Mouse (Mus musculus): ENCODE results near the gene Rbm47. TPM values are rescaled to one million over a fixed set of nuclear protein-coding genes. Genes with fewer than 3 reads are reported as not detected.
"Not testable (repeated sequence)": the region's sequence is repeated elsewhere in the genome, so short reads cannot be mapped to it uniquely, and the experiment has no call there.

Rbm47 gene
- total RNA-seq, 1 experiment from 2014 or later: 2.7 TPM

- no peak for ATAC-seq (replicated peaks; ENCODE audit: low read depth, poor library complexity, severe bottlenecking)
Measured at GRCm38 (mm10) chr5:65997813-65998212, 175.1 kb downstream of the Rbm47 start.

GRCm38 (mm10) chr5:65994643-65995042 is 178.3 kb downstream of the Rbm47 start:
- ATAC-seq (replicated peaks; ENCODE audit: low read depth, poor library complexity, severe bottlenecking): no peak

GRCm38 (mm10) chr5:65991191-65991590 is 181.7 kb downstream of the Rbm47 start:
- ATAC-seq (replicated peaks; ENCODE audit: low read depth, poor library complexity, severe bottlenecking): peak; percentile 70

- not testable (repeated sequence) for ATAC-seq (replicated peaks; ENCODE audit: low read depth, poor library complexity, severe bottlenecking)
Measured at GRCm38 (mm10) chr5:65987004-65987403, 185.9 kb downstream of the Rbm47 start.

GRCm38 (mm10) chr5:65986426-65986825 is 186.5 kb downstream of the Rbm47 start:
- no peak for ATAC-seq (replicated peaks; ENCODE audit: low read depth, poor library complexity, severe bottlenecking)

GRCm38 (mm10) chr5:65975731-65976130 is 197.2 kb downstream of the Rbm47 start:
- ATAC-seq (replicated peaks; ENCODE audit: low read depth, poor library complexity, severe bottlenecking): no peak

- no peak for ATAC-seq (replicated peaks; ENCODE audit: low read depth, poor library complexity, severe bottlenecking)
Measured at GRCm38 (mm10) chr5:65973189-65973588, 199.7 kb downstream of the Rbm47 start.

- no peak for ATAC-seq (replicated peaks; ENCODE audit: low read depth, poor library complexity, severe bottlenecking)
Measured at GRCm38 (mm10) chr5:65968004-65968403, 204.9 kb downstream of the Rbm47 start.

- no peak for ATAC-seq (replicated peaks; ENCODE audit: low read depth, poor library complexity, severe bottlenecking)
Measured at GRCm38 (mm10) chr5:65967091-65967490, 205.8 kb downstream of the Rbm47 start.

Other genes starting within 250 kb of the Rbm47 start
- gene Chrna9, start 238.2 kb downstream of the Rbm47 start, total RNA-seq (2017): not detected in 2 replicates
- gene 9130230L23Rik, start 168.8 kb downstream of the Rbm47 start, total RNA-seq (2017): 0.41 TPM in 1 of 2 replicates, not detected in the other
- gene Nsun7, start 86.8 kb upstream of the Rbm47 start, total RNA-seq (2017): 0.37 and 0.73 TPM in 2 replicates